Mouse (Mus musculus): ENCODE results near the gene Kcne3. TPM values are rescaled to one million over a fixed set of nuclear protein-coding genes. Genes with fewer than 3 reads are reported as not detected.

The Kcne3 gene
- polyA plus RNA-seq (2015; fragmentation: Nextera tagmentation; extraction: Ambion mirVana), result 1.2 and 1.8 TPM in 2 replicates

- no peak within 1 kb of the TSS for H3K4me2 ChIP-seq
- no peaks in the 10 kb centered on the region for H3K36me3 ChIP-seq (replicated peaks)
- H3K27ac ChIP-seq (replicated peaks), result no peak within 1 kb of the TSS
- H3K9me3 ChIP-seq (replicated peaks), result no peaks in the 10 kb centered on the region; the same call in 1 of the 2 replicates
- no peak for ATAC-seq (ENCODE audit: insufficient read depth)
- H3K27me3 ChIP-seq, result peaks cover 53% of the 10 kb centered on the region
- peaks cover 29% of the 10 kb centered on the region for H3K4me1 ChIP-seq (replicated peaks)
- H3K9ac ChIP-seq, result no peak within 1 kb of the TSS
- H3K4me3 ChIP-seq (replicated peaks), result no peak within 1 kb of the TSS
- 21% methylated on average over 3 of the region's 3 CpGs for WGBS (ENCODE audit: insufficient replicate concordance)
These were observed at the start of gene Kcne3 for GRCm38 (mm10) chr7:100176269-100176668. Gene Kcne3 (plus strand): TSS chr7:100176502.

- Histone ChIP-seq H3K27ac (replicated peaks) (no peak overlapping the region), H3K9me3 (replicated peaks) (no peaks in the 10 kb centered on the region), H3K27me3 (no peaks in the 10 kb centered on the region), H3K4me2 (no peak overlapping the region), H3K4me3 (replicated peaks) (no peak overlapping the region), H3K4me1 (replicated peaks) (peaks cover 10% of the 10 kb centered on the region; the same call in 1 of the 2 replicates), H3K36me3 (replicated peaks) (no peaks in the 10 kb centered on the region), H3K9ac (no peak overlapping the region)
- no peak for ATAC-seq (ENCODE audit: insufficient read depth)
- 74% methylated on average over 7 of the region's 7 CpGs for WGBS (ENCODE audit: insufficient replicate concordance)
These were observed 49.8 kb upstream of the Kcne3 start for GRCm38 (mm10) chr7:100126514-100126913.

- H3K36me3 ChIP-seq (replicated peaks), result no peaks in the 10 kb centered on the region
- H3K27me3 ChIP-seq, result no peaks in the 10 kb centered on the region
- no peak overlapping the region for H3K4me3 ChIP-seq (replicated peaks)
- no peak overlapping the region for H3K27ac ChIP-seq (replicated peaks)
- no peak for ATAC-seq (ENCODE audit: insufficient read depth)
- 38% methylated on average over 7 of the region's 7 CpGs for WGBS (ENCODE audit: insufficient replicate concordance)
- H3K9me3 ChIP-seq (replicated peaks), result no peaks in the 10 kb centered on the region
- no peak overlapping the region for H3K9ac ChIP-seq
- H3K4me2 ChIP-seq, result no peak overlapping the region
- 0 out of 2 replicates have a peak, but pooled peaks cover 3% of the 10 kb centered on the region for H3K4me1 ChIP-seq (replicated peaks)
These were observed 47.9 kb upstream of the Kcne3 start for GRCm38 (mm10) chr7:100128262-100129041.

GRCm38 (mm10) chr7:100130592-100130991 lies 45.7 kb upstream of the Kcne3 start:
- H3K4me2 ChIP-seq, result no peak overlapping the region
- no peaks in the 10 kb centered on the region for H3K9me3 ChIP-seq (replicated peaks)
- 15% methylated on average over 6 of the region's 6 CpGs for WGBS (ENCODE audit: insufficient replicate concordance)
- no peaks in the 10 kb centered on the region for H3K27me3 ChIP-seq
- H3K9ac ChIP-seq, result no peak overlapping the region
- H3K36me3 ChIP-seq (replicated peaks), result no peaks in the 10 kb centered on the region
- ATAC-seq (ENCODE audit: insufficient read depth), result no peak
- H3K4me1 ChIP-seq (replicated peaks), result 0 out of 2 replicates have a peak, but pooled peaks cover 3% of the 10 kb centered on the region
- no peak overlapping the region for H3K27ac ChIP-seq (replicated peaks)
- no peak overlapping the region for H3K4me3 ChIP-seq (replicated peaks)

- Histone ChIP-seq H3K4me3 (replicated peaks) (no peak overlapping the region), H3K4me2 (no peak overlapping the region), H3K27ac (replicated peaks) (no peak overlapping the region), H3K36me3 (replicated peaks) (no peaks in the 10 kb centered on the region), H3K9ac (no peak overlapping the region), H3K9me3 (replicated peaks) (no peaks in the 10 kb centered on the region), H3K27me3 (no peaks in the 10 kb centered on the region; the same call in 1 of the 2 replicates), H3K4me1 (replicated peaks) (0 out of 2 replicates have a peak, but pooled peaks cover 3% of the 10 kb centered on the region)
- WGBS (ENCODE audit: insufficient replicate concordance), result 69% methylated on average over 1 of the region's 1 CpGs
- ATAC-seq (ENCODE audit: insufficient read depth), result no peak
These were observed 43.9 kb upstream of the Kcne3 start for GRCm38 (mm10) chr7:100132379-100132778.

GRCm38 (mm10) chr7:100137038-100137437 lies 39.3 kb upstream of the Kcne3 start:
- peaks cover 4% of the 10 kb centered on the region; the same call in 1 of the 2 replicates for H3K27me3 ChIP-seq
- no peak overlapping the region for H3K27ac ChIP-seq (replicated peaks)
- no peak overlapping the region for H3K4me3 ChIP-seq (replicated peaks)
- 33% methylated on average over 9 of the region's 9 CpGs for WGBS (ENCODE audit: insufficient replicate concordance)
- no peak overlapping the region for H3K4me2 ChIP-seq
- no peaks in the 10 kb centered on the region for H3K4me1 ChIP-seq (replicated peaks)
- no peak for ATAC-seq (ENCODE audit: insufficient read depth)
- H3K9me3 ChIP-seq (replicated peaks), result no peaks in the 10 kb centered on the region
- H3K9ac ChIP-seq, result no peak overlapping the region
- no peaks in the 10 kb centered on the region for H3K36me3 ChIP-seq (replicated peaks)

GRCm38 (mm10) chr7:100138075-100138474 lies 38.2 kb upstream of the Kcne3 start:
- Histone ChIP-seq H3K9me3 (replicated peaks) (no peaks in the 10 kb centered on the region), H3K4me3 (replicated peaks) (no peak overlapping the region), H3K4me2 (no peak overlapping the region), H3K4me1 (replicated peaks) (no peaks in the 10 kb centered on the region), H3K36me3 (replicated peaks) (no peaks in the 10 kb centered on the region), H3K27ac (replicated peaks) (no peak overlapping the region), H3K9ac (no peak overlapping the region), H3K27me3 (peaks cover 4% of the 10 kb centered on the region; the same call in 1 of the 2 replicates)
- no peak for ATAC-seq (ENCODE audit: insufficient read depth)
- 76% methylated on average over 4 of the region's 4 CpGs for WGBS (ENCODE audit: insufficient replicate concordance)

GRCm38 (mm10) chr7:100140591-100140990 lies 35.7 kb upstream of the Kcne3 start:
- Histone ChIP-seq H3K27ac (replicated peaks) (no peak overlapping the region), H3K4me2 (no peak overlapping the region), H3K4me1 (replicated peaks) (no peaks in the 10 kb centered on the region), H3K27me3 (peaks cover 14% of the 10 kb centered on the region; the same call in 1 of the 2 replicates), H3K36me3 (replicated peaks) (no peaks in the 10 kb centered on the region), H3K9me3 (replicated peaks) (no peaks in the 10 kb centered on the region), H3K9ac (no peak overlapping the region), H3K4me3 (replicated peaks) (no peak overlapping the region)
- no peak for ATAC-seq (ENCODE audit: insufficient read depth)
- WGBS (ENCODE audit: insufficient replicate concordance), result 38% methylated on average over 1 of the region's 1 CpGs

GRCm38 (mm10) chr7:100148586-100148985 lies 27.7 kb upstream of the Kcne3 start:
- WGBS (ENCODE audit: insufficient replicate concordance), result 84% methylated on average over 4 of the region's 4 CpGs
- Histone ChIP-seq H3K4me1 (replicated peaks) (no peaks in the 10 kb centered on the region), H3K36me3 (replicated peaks) (no peaks in the 10 kb centered on the region), H3K4me3 (replicated peaks) (no peak overlapping the region), H3K9me3 (replicated peaks) (no peaks in the 10 kb centered on the region), H3K9ac (no peak overlapping the region), H3K4me2 (no peak overlapping the region), H3K27ac (replicated peaks) (no peak overlapping the region), H3K27me3 (peaks cover 13% of the 10 kb centered on the region; the same call in 1 of the 2 replicates)
- no peak for ATAC-seq (ENCODE audit: insufficient read depth)

GRCm38 (mm10) chr7:100150086-100150485 lies 26.2 kb upstream of the Kcne3 start:
- Histone ChIP-seq H3K27me3 (peaks cover 10% of the 10 kb centered on the region; the same call in 1 of the 2 replicates), H3K4me1 (replicated peaks) (no peaks in the 10 kb centered on the region; the same call in 1 of the 2 replicates), H3K9ac (no peak overlapping the region), H3K9me3 (replicated peaks) (no peaks in the 10 kb centered on the region), H3K27ac (replicated peaks) (no peak overlapping the region), H3K4me3 (replicated peaks) (no peak overlapping the region), H3K4me2 (no peak overlapping the region), H3K36me3 (replicated peaks) (no peaks in the 10 kb centered on the region)
- WGBS (ENCODE audit: insufficient replicate concordance), result 53% methylated on average over 10 of the region's 10 CpGs
- no peak for ATAC-seq (ENCODE audit: insufficient read depth)

GRCm38 (mm10) chr7:100150626-100151025 lies 25.7 kb upstream of the Kcne3 start:
- Histone ChIP-seq H3K4me1 (replicated peaks) (no peaks in the 10 kb centered on the region; the same call in 1 of the 2 replicates), H3K27ac (replicated peaks) (no peak overlapping the region), H3K9me3 (replicated peaks) (no peaks in the 10 kb centered on the region), H3K4me3 (replicated peaks) (no peak overlapping the region), H3K36me3 (replicated peaks) (no peaks in the 10 kb centered on the region), H3K27me3 (peaks cover 6% of the 10 kb centered on the region; the same call in 1 of the 2 replicates), H3K4me2 (no peak overlapping the region), H3K9ac (no peak overlapping the region)
- ATAC-seq (ENCODE audit: insufficient read depth), result no peak
- WGBS (ENCODE audit: insufficient replicate concordance), result 66% methylated on average over 11 of the region's 11 CpGs

All from liver, embryonic 15.5 days (tissue).